Mouse (Mus musculus) embryonic fibroblast, embryonic 13.5 days (primary cell): Measurements from ENCODE around the gene Asap2.
"Not testable (repeated sequence)": the region's sequence is repeated elsewhere in the genome, so short reads cannot be mapped to it uniquely, and the experiment has no call there.

Experiments
- CTCF ChIP-seq: IDR thresholded peaks from 2 replicates; pipeline ENCODE4 v1.5.1; 2011; ENCODE audit warnings: mild to moderate bottlenecking, control low read depth, low read length, moderate library complexity, borderline replicate concordance; ENCODE audit not compliant: insufficient read depth
- POLR2A ChIP-seq: IDR thresholded peaks from 2 replicates; pipeline ENCODE4 v1.6.1; 2011; ENCODE audit warnings: low read depth, mild to moderate bottlenecking, control low read depth, low read length, moderate library complexity

DNA sequence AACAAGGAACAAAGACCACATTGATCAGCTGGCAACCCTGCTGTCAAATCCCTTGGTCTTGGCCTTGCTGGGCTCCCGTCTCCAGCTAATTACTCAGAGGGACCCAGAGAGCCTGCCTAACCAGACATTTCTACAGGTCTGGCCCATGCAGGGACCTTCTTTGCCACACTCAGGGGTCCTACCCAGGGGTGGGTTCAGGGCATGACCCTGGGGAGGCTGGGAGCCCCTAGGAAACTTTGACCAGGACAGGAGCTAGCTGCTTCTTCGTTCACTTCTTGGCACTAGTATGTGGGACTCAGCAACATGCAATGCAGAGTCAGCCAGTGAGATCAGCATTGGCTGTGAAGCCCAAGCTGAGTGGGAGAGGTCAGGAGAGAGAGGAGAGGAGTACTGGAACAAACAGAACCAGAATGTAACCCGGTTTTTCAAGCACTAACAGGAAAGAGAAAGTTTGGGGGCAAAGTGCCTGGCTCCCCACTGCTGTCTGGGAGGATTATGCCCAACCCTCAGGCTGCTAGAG, 107.6 kb downstream of the Asap2 start:
- not testable (repeated sequence) for TF ChIP-seq POLR2A, CTCF
